Mouse (Mus musculus) midbrain, postnatal 0 days (tissue): Measurements from ENCODE around the gene Opn4. TPM values are rescaled to one million over a fixed set of nuclear protein-coding genes. Genes with fewer than 3 reads are reported as not detected.

Experiments
- ATAC-seq: fragments of 200-750 bp; cut with Nextera tagmentation; 2 replicates; pipeline ENCODE4 v1.8.0; 2017; ENCODE audit warnings: moderate number of reproducible peaks, mild to moderate bottlenecking, moderate TSS enrichment, moderate library complexity; ENCODE audit not compliant: low FRiP score
- DNase-seq: peaks from one replicate; pipeline ENCODE4 v3.0.0-alpha.2; 2015; ENCODE audit warnings: low spot score
- H3K27ac ChIP-seq: fragments of 300-500 bp; sonication (generic); 2 replicates; pipeline ENCODE4 v1.5.1; 2014; ENCODE audit warnings: low read depth, mild to moderate bottlenecking, low read length, mixed read lengths
- H3K27me3 ChIP-seq: fragments of 300-500 bp; sonication (generic); 2 replicates; pipeline ENCODE4 v1.6.1; 2014; ENCODE audit warnings: low read length, control low read depth, mixed read lengths; ENCODE audit not compliant: insufficient read depth
- H3K36me3 ChIP-seq: fragments of 300-500 bp; sonication (generic); 2 replicates; pipeline ENCODE4 v1.6.1; 2014; ENCODE audit warnings: low read length, control low read depth, mixed read lengths; ENCODE audit not compliant: insufficient read depth
- H3K4me1 ChIP-seq: fragments of 300-500 bp; sonication (generic); 2 replicates; pipeline ENCODE4 v1.6.1; 2014; ENCODE audit warnings: mild to moderate bottlenecking, control low read depth, antibody characterized with exemption, low read length, mixed read lengths; ENCODE audit not compliant: insufficient read depth
- H3K4me2 ChIP-seq: fragments of 300-500 bp; sonication (generic); 2 replicates; pipeline ENCODE4 v1.6.1; 2014; ENCODE audit warnings: low read depth, mild to moderate bottlenecking, low read length, mixed read lengths; ENCODE audit not compliant: poor library complexity, severe bottlenecking
- H3K4me3 ChIP-seq: fragments of 300-500 bp; sonication (generic); 2 replicates; pipeline ENCODE4 v1.5.1; 2014; ENCODE audit warnings: low read depth, mild to moderate bottlenecking, low read length, moderate library complexity
- H3K9ac ChIP-seq: fragments of 300-500 bp; sonication (generic); replicated peaks from 2 replicates; pipeline ENCODE4 v1.6.1; 2014; ENCODE audit warnings: mild to moderate bottlenecking, low read length, moderate library complexity, mixed read lengths; ENCODE audit not compliant: poor library complexity, severe bottlenecking
- H3K9me3 ChIP-seq: fragments of 300-500 bp; sonication (generic); 2 replicates; pipeline ENCODE4 v1.6.1; 2016; ENCODE audit warnings: low read length, control low read depth
- CTCF ChIP-seq: IDR thresholded peaks from 2 replicates; pipeline ENCODE4 v1.5.1; 2016; ENCODE audit warnings: antibody characterized with exemption, mild to moderate bottlenecking
- WGBS: fragments of 180-500 bp; shearing (Covaris S2); extraction: QIAGEN DNeasy Blood & Tissue Kit; methylation state at CpG from one replicate; pipeline ENCODE4 v1.1.7; 2014; 5-methylcytosine and 5-hydroxymethylcytosine counted together
- polyA plus RNA-seq: library from polyadenylated mRNA; unstranded; fragments of >200 nt; fragmentation: Nextera tagmentation; extraction: Ambion mirVana; gene quantifications from 2 replicates; pipeline ENCODE4 v1.2.1, GENCODE M21; 2015
- total RNA-seq: library from RNA; depleted of rRNA; stranded (reverse); fragments of >200 nt; gene quantifications from 2 replicates; pipeline ENCODE4 v1.2.3, GENCODE M21; 2014; rRNA removed

Opn4 gene
- total and polyA plus RNA-seq, 2 experiments from 2014 or later, result 0.14 TPM; not detected in 1

DNA sequence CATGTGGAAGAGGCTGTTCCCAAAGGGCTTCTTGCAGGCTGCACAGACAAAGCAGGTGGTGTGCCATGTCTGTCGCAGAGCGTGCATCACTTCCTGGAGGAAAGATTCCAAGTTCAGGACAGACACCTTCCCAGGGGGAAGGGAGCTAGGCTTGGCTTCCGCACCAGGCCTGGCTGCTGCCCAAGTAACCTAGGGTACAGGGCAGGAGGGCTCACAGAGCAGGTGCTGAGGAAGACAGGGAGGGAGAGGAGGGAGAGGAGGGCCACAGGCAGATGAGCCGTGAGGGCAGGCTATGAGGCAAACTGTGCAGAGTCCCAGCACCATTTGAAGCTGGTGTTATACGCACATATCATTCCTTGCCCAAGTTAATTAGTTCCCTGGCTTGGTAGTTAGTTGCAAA is 58.0 kb downstream of the Opn4 start:
- no peak overlapping the region for H3K9ac ChIP-seq
- no peak overlapping the region for H3K4me3 ChIP-seq
- no peaks in the 10 kb centered on the region for H3K4me1 ChIP-seq
- no peak overlapping the region for H3K27ac ChIP-seq
- no peaks in the 10 kb centered on the region for H3K27me3 ChIP-seq
- no peaks in the 10 kb centered on the region for H3K9me3 ChIP-seq
- DNase-seq, result no peak
- H3K36me3 ChIP-seq, result no peaks in the 10 kb centered on the region
- TF ChIP-seq CTCF, result no peak
- no peak for ATAC-seq
- 83% methylated on average over 5 of the region's 5 CpGs for WGBS
- no peak overlapping the region for H3K4me2 ChIP-seq

DNA sequence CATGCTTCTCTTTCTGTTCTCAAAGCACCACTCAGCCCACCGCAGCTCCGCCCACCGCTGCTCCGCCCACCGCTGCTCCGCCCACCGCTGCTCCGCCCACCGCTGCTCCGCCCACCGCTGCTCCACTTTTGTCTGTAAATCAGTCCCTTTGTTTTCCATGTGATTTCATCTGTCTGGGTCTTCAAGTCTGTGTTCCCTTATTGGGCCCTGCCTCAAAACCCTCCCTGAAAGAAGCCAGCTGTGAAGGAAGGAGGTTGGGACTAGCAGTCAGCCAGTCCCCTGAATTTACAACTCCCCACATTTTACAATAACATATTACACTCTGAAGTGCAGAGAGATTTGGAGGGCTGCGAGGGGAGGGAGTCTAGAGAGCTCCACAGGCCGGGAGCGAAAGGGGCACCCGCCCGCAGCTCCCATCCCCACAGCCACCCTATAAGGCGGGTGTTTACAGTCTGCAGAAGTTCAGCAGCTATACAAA is 59.2 kb downstream of the Opn4 start:
- DNase-seq (no peak), ATAC-seq (no peak)
- H3K27me3 ChIP-seq, result no peaks in the 10 kb centered on the region
- H3K4me1 ChIP-seq, result no peaks in the 10 kb centered on the region
- H3K36me3 ChIP-seq, result no peaks in the 10 kb centered on the region
- no peak overlapping the region for H3K4me3 ChIP-seq
- no peak overlapping the region for H3K9ac ChIP-seq
- no peaks in the 10 kb centered on the region for H3K9me3 ChIP-seq
- H3K4me2 ChIP-seq, result no peak overlapping the region
- WGBS, result 23% methylated on average over 13 of the region's 17 CpGs
- no peak for TF ChIP-seq CTCF
- H3K27ac ChIP-seq, result no peak overlapping the region

Other genes with a start within 250 kb of the Opn4 start
- gene Fam25c, start 244.7 kb downstream of the Opn4 start, total RNA-seq, result not detected in 2 replicates
- gene Fam25c, start 244.7 kb downstream of the Opn4 start, polyA plus RNA-seq, result not detected in 2 replicates
- 14.3 and 22.3 TPM in 2 replicates for gene Sncg, start 225.4 kb downstream of the Opn4 start, total RNA-seq
- 26.1 and 36.8 TPM in 2 replicates for gene Sncg, start 225.4 kb downstream of the Opn4 start, polyA plus RNA-seq
- gene Mmrn2, start 224.7 kb downstream of the Opn4 start, total RNA-seq, result 2.9 TPM in 2 replicates
- gene Mmrn2, start 224.7 kb downstream of the Opn4 start, polyA plus RNA-seq, result 2.1 and 2.6 TPM in 2 replicates
- gene Bmpr1a, start 96.8 kb downstream of the Opn4 start, total RNA-seq, result 42.5 and 50.8 TPM in 2 replicates
- 13.9 and 14.0 TPM in 2 replicates for gene Bmpr1a, start 96.8 kb downstream of the Opn4 start, polyA plus RNA-seq
- gene 9230112D13Rik, start 77.3 kb downstream of the Opn4 start, total RNA-seq, result not detected in 2 replicates
- gene 9230112D13Rik, start 77.3 kb downstream of the Opn4 start, polyA plus RNA-seq, result not detected in 2 replicates
- 1.6 and 1.7 TPM in 2 replicates for gene Ldb3, start 11.5 kb downstream of the Opn4 start, total RNA-seq
- gene Ldb3, start 11.5 kb downstream of the Opn4 start, polyA plus RNA-seq, result 1.1 and 1.2 TPM in 2 replicates
- gene Wapl, start 73.8 kb upstream of the Opn4 start, total RNA-seq, result 14.8 and 23.7 TPM in 2 replicates
- 8.8 and 9.9 TPM in 2 replicates for gene Wapl, start 73.8 kb upstream of the Opn4 start, polyA plus RNA-seq
- gene Grid1, start 220.0 kb upstream of the Opn4 start, total RNA-seq, result 37.2 and 39.4 TPM in 2 replicates
- 9.1 and 10.5 TPM in 2 replicates for gene Grid1, start 220.0 kb upstream of the Opn4 start, polyA plus RNA-seq